Mouse (Mus musculus): ENCODE measurements around the gene Olfr883. TPM values are rescaled to one million over a fixed set of nuclear protein-coding genes. Genes with fewer than 3 reads are reported as not detected.

The Olfr883 gene
- total RNA-seq (2023): not detected

GRCm38 (mm10) chr9:38025508-38025907, at the start of gene Olfr883:
TSS of gene Olfr883 (plus strand) at chr9:38025808.

GRCm38 (mm10) chr9:37991525-37991924, 34.1 kb upstream of the Olfr883 start, which contains the start of gene Olfr881:
TSS of gene Olfr881 (plus strand) at chr9:37991825.

GRCm38 (mm10) chr9:38046255-38046654, 20.6 kb downstream of the Olfr883 start, which contains the start of gene Olfr884:
TSS of gene Olfr884 (plus strand) at chr9:38046555.

GRCm38 (mm10) chr9:38061022-38061421, 35.4 kb downstream of the Olfr883 start, which contains the start of gene Olfr885:
TSS of gene Olfr885 (plus strand) at chr9:38061322.

Other genes starting within 250 kb of the Olfr883 start
- not detected for gene Olfr876, start 222.8 kb upstream of the Olfr883 start, total RNA-seq (2023)
- not detected for gene Olfr877, start 171.5 kb upstream of the Olfr883 start, total RNA-seq (2023)
- gene Olfr145, start 129.1 kb upstream of the Olfr883 start, total RNA-seq (2023): not detected
- not detected for gene Olfr878, start 108.0 kb upstream of the Olfr883 start, total RNA-seq (2023)
- not detected for gene Olfr881, start 34.0 kb upstream of the Olfr883 start, total RNA-seq (2023)
- gene Olfr884, start 20.7 kb downstream of the Olfr883 start, total RNA-seq (2023): not detected
- gene Olfr885, start 35.5 kb downstream of the Olfr883 start, total RNA-seq (2023): not detected
- not detected for gene Olfr887, start 58.3 kb downstream of the Olfr883 start, total RNA-seq (2023)
- gene Olfr888, start 82.3 kb downstream of the Olfr883 start, total RNA-seq (2023): not detected
- under 1 TPM in 1 of 2 experiments, not detected in 1; 0.12 TPM for gene Olfr889, start 89.4 kb downstream of the Olfr883 start, total RNA-seq (2023)
- gene Olfr890, start 116.7 kb downstream of the Olfr883 start, total RNA-seq (2023): not detected
- not detected for gene Olfr891, start 155.0 kb downstream of the Olfr883 start, total RNA-seq (2023)
- not detected for gene Olfr893, start 182.6 kb downstream of the Olfr883 start, total RNA-seq (2023)
- not detected for gene Olfr894, start 192.2 kb downstream of the Olfr883 start, total RNA-seq (2023)
- gene Olfr143, start 227.0 kb downstream of the Olfr883 start, total RNA-seq (2023): not detected
- not detected for gene Olfr895, start 242.0 kb downstream of the Olfr883 start, total RNA-seq (2023)

Measured in B cell, adult 67 days (primary cell).